8 mouse cellular contexts compared by ENCODE assay signal in genomic region chr15:99265679-99266078, GRCm38 (mm10). TPM values are rescaled to one million over a fixed set of nuclear protein-coding genes. Genes with fewer than 3 reads are reported as not detected.
DNase-seq lines count a peak whose midpoint lies in the region; ATAC-seq and TF ChIP-seq lines count a peak whose summit lies in the region.

No protein-coding gene starts in this region.

- peak; percentile 64 for DNase-seq in kidney, adult 11 months
- DNase-seq in brain, adult 2 months (ENCODE audit: low read depth, low spot score) = peak; percentile 93
- peak; percentile 91 for DNase-seq in heart, postnatal 0 days (ENCODE audit: low spot score)
- peak; percentile 69 to 79 for DNase-seq in layer of hippocampus, adult 2 months (ENCODE audit: low spot score in 2 of 2)
- peak; percentile 94 for DNase-seq in lung, postnatal 0 days (ENCODE audit: low spot score)
- DNase-seq in skeletal muscle tissue, adult 2 months (ENCODE audit: low read depth, low spot score) = peak; percentile 77

- no peak overlapping the region for H3K27ac ChIP-seq in kidney, embryonic 15.5 days
- H3K27ac ChIP-seq in heart, postnatal 0 days (ENCODE audit: low read depth) = no peak overlapping the region
- no peak overlapping the region for H3K27ac ChIP-seq in layer of hippocampus, adult 2 months
- H3K27ac ChIP-seq in lung, postnatal 0 days (ENCODE audit: low read length) = no peak overlapping the region

- no peak; the same call in 1 of the 2 replicates for ATAC-seq in kidney, embryonic 15.5 days (replicated peaks; ENCODE audit: low FRiP score)
- ATAC-seq in erythroblast, adult 5-6 weeks (replicated peaks; ENCODE audit: low FRiP score, poor library complexity, severe bottlenecking) = peak; percentile 69
- ATAC-seq in heart, postnatal 0 days (ENCODE audit: insufficient read depth, low read depth) = peak; percentile 78; the same call in 1 of the 2 replicates
- peak; percentile 87 for ATAC-seq in lung, postnatal 0 days

- H3K36me3 ChIP-seq in kidney, embryonic 15.5 days = no peaks in the 10 kb centered on the region
- no peaks in the 10 kb centered on the region for H3K36me3 ChIP-seq in heart, postnatal 0 days (replicated peaks; ENCODE audit: control insufficient read depth, insufficient read depth, low read length)
- no peaks in the 10 kb centered on the region for H3K36me3 ChIP-seq in lung, postnatal 0 days (ENCODE audit: insufficient read depth, low read length)

- no peak overlapping the region for H3K4me2 ChIP-seq in kidney, embryonic 15.5 days
- H3K4me2 ChIP-seq in heart, postnatal 0 days (ENCODE audit: low read depth, low read length) = no peak overlapping the region
- H3K4me2 ChIP-seq in lung, postnatal 0 days (replicated peaks; ENCODE audit: low read depth, low read length) = no peak overlapping the region

- TF ChIP-seq EP300 in heart, postnatal 0 days (IDR thresholded peaks at IDR 0.05; ENCODE audit: low read depth) = no peak
- no peak for TF ChIP-seq EP300 in lung, postnatal 0 days (IDR thresholded peaks at IDR 0.05)

- peak; percentile 89 for TF ChIP-seq CTCF in heart, postnatal 0 days (IDR thresholded peaks at IDR 0.05; ENCODE audit: low read depth)
- TF ChIP-seq CTCF in layer of hippocampus, adult 2 months (conservative IDR thresholded peaks at IDR 0.05) = peak; percentile 96
- TF ChIP-seq CTCF in lung, postnatal 0 days (IDR thresholded peaks at IDR 0.05) = peak; percentile 88

- WGBS in kidney, embryonic 15.5 days = 22% methylated on average over 4 of the region's 4 CpGs
- WGBS in heart, postnatal 0 days = 20% methylated on average over 4 of the region's 4 CpGs
- 16% methylated on average over 4 of the region's 4 CpGs for WGBS in lung, postnatal 0 days

- H3K27me3 ChIP-seq in kidney, embryonic 15.5 days = peaks cover 4% of the 10 kb centered on the region; the same call in 1 of the 2 replicates
- H3K27me3 ChIP-seq in heart, postnatal 0 days (ENCODE audit: control insufficient read depth, insufficient read depth, low read length) = no peaks in the 10 kb centered on the region
- H3K27me3 ChIP-seq in lung, postnatal 0 days (replicated peaks; ENCODE audit: insufficient read depth, low read length) = no peaks in the 10 kb centered on the region

- no peak overlapping the region for H3K4me3 ChIP-seq in kidney, embryonic 15.5 days (replicated peaks)
- no peak overlapping the region for H3K4me3 ChIP-seq in heart, postnatal 0 days (ENCODE audit: low read depth, low read length)
- no peak overlapping the region for H3K4me3 ChIP-seq in layer of hippocampus, adult 2 months
- H3K4me3 ChIP-seq in lung, postnatal 0 days (ENCODE audit: low read depth, low read length) = no peak overlapping the region

- peaks cover 7% of the 10 kb centered on the region for H3K4me1 ChIP-seq in kidney, embryonic 15.5 days
- peaks cover 13% of the 10 kb centered on the region; the same call in 1 of the 2 replicates for H3K4me1 ChIP-seq in heart, postnatal 0 days (ENCODE audit: control insufficient read depth, insufficient read depth)
- H3K4me1 ChIP-seq in lung, postnatal 0 days (ENCODE audit: insufficient read depth, low read depth, low read length) = no peaks in the 10 kb centered on the region

- no peaks in the 10 kb centered on the region for H3K9me3 ChIP-seq in kidney, embryonic 15.5 days (replicated peaks)
- H3K9me3 ChIP-seq in heart, postnatal 0 days (replicated peaks; ENCODE audit: control insufficient read depth, low read length) = no peaks in the 10 kb centered on the region
- H3K9me3 ChIP-seq in lung, postnatal 0 days (ENCODE audit: low read length) = no peaks in the 10 kb centered on the region

- no peak overlapping the region for H3K9ac ChIP-seq in kidney, embryonic 15.5 days
- H3K9ac ChIP-seq in heart, postnatal 0 days (replicated peaks; ENCODE audit: low read depth, low read length) = no peak overlapping the region
- H3K9ac ChIP-seq in lung, postnatal 0 days (replicated peaks; ENCODE audit: low read depth) = no peak overlapping the region

RNA-seq across cellular contexts. Expression of gene Mcrs1, which starts 13.9 kb away (rescaled TPM):
- polyA plus RNA-seq in kidney, embryonic 15.5 days (2015; fragmentation: Nextera tagmentation; extraction: Ambion mirVana) = 149 and 172 TPM in 2 replicates
- total RNA-seq in erythroblast, adult 5-6 weeks (2015; ENCODE audit: low replicate concordance) = 13.8 and 14.2 TPM in 2 replicates
- total RNA-seq in erythroblast, adult 5-6 weeks (2017; ENCODE audit: low replicate concordance) = 12.5 and 20.0 TPM in 2 replicates
- total RNA-seq in heart, postnatal 0 days (2014; rRNA removed; ENCODE audit: low replicate concordance) = 211 and 235 TPM in 2 replicates
- polyA plus RNA-seq in heart, postnatal 0 days (2015; fragmentation: Nextera tagmentation; extraction: Ambion mirVana) = 128 and 141 TPM in 2 replicates
- total RNA-seq in layer of hippocampus, adult 2 months (2021) = 10 to 100 TPM; 73.7 to 77.4 TPM
- 96.9 and 102 TPM in 2 replicates for polyA plus RNA-seq in lung, postnatal 0 days (2015; fragmentation: Nextera tagmentation; extraction: Ambion mirVana)

RNA-seq across cellular contexts. Expression of gene Prpf40b, which starts 29.2 kb away (rescaled TPM):
- polyA plus RNA-seq in kidney, embryonic 15.5 days (2015; fragmentation: Nextera tagmentation; extraction: Ambion mirVana) = 56.4 and 66.5 TPM in 2 replicates
- total RNA-seq in erythroblast, adult 5-6 weeks (2015; ENCODE audit: low replicate concordance) = 2.3 TPM in 1 of 2 replicates, not detected in the other
- total RNA-seq in erythroblast, adult 5-6 weeks (2017; ENCODE audit: low replicate concordance) = 1.4 and 2.0 TPM in 2 replicates
- total RNA-seq in heart, postnatal 0 days (2014; rRNA removed; ENCODE audit: low replicate concordance) = 25.4 and 26.9 TPM in 2 replicates
- 27.4 and 29.3 TPM in 2 replicates for polyA plus RNA-seq in heart, postnatal 0 days (2015; fragmentation: Nextera tagmentation; extraction: Ambion mirVana)
- total RNA-seq in layer of hippocampus, adult 2 months (2021) = 100 to 1,000 TPM; 114 to 119 TPM
- 37.1 and 39.9 TPM in 2 replicates for polyA plus RNA-seq in lung, postnatal 0 days (2015; fragmentation: Nextera tagmentation; extraction: Ambion mirVana)

RNA-seq across cellular contexts. Expression of gene Fam186b, which starts 30.0 kb away (rescaled TPM):
- 0.21 and 0.43 TPM in 2 replicates for polyA plus RNA-seq in kidney, embryonic 15.5 days (2015; fragmentation: Nextera tagmentation; extraction: Ambion mirVana)
- total RNA-seq in erythroblast, adult 5-6 weeks (2015; ENCODE audit: low replicate concordance) = 0.63 TPM in 1 of 2 replicates, not detected in the other
- total RNA-seq in erythroblast, adult 5-6 weeks (2017; ENCODE audit: low replicate concordance) = not detected in 2 replicates
- not detected in 2 replicates for total RNA-seq in heart, postnatal 0 days (2014; rRNA removed; ENCODE audit: low replicate concordance)
- 0.07 and 0.22 TPM in 2 replicates for polyA plus RNA-seq in heart, postnatal 0 days (2015; fragmentation: Nextera tagmentation; extraction: Ambion mirVana)
- 1 to 10 TPM; 1.2 to 1.9 TPM for total RNA-seq in layer of hippocampus, adult 2 months (2021)
- 0.07 TPM in 1 of 2 replicates, not detected in the other for polyA plus RNA-seq in lung, postnatal 0 days (2015; fragmentation: Nextera tagmentation; extraction: Ambion mirVana)

RNA-seq across cellular contexts. Expression of gene Kcnh3, which starts 41.0 kb away (rescaled TPM):
- polyA plus RNA-seq in kidney, embryonic 15.5 days (2015; fragmentation: Nextera tagmentation; extraction: Ambion mirVana) = 0.44 and 0.51 TPM in 2 replicates
- not detected in 2 replicates for total RNA-seq in erythroblast, adult 5-6 weeks (2015; ENCODE audit: low replicate concordance)
- not detected in 2 replicates for total RNA-seq in erythroblast, adult 5-6 weeks (2017; ENCODE audit: low replicate concordance)
- total RNA-seq in heart, postnatal 0 days (2014; rRNA removed; ENCODE audit: low replicate concordance) = 0.19 and 2.0 TPM in 2 replicates
- polyA plus RNA-seq in heart, postnatal 0 days (2015; fragmentation: Nextera tagmentation; extraction: Ambion mirVana) = 0.07 and 0.08 TPM in 2 replicates
- 10 to 100 TPM; 83.5 to 90.4 TPM for total RNA-seq in layer of hippocampus, adult 2 months (2021)
- polyA plus RNA-seq in lung, postnatal 0 days (2015; fragmentation: Nextera tagmentation; extraction: Ambion mirVana) = 0.21 and 0.63 TPM in 2 replicates
